Mouse (Mus musculus) midbrain, embryonic 15.5 days (tissue): ENCODE data around the gene Dctn3. TPM values are rescaled to one million over a fixed set of nuclear protein-coding genes. Genes with fewer than 3 reads are reported as not detected.

ENCODE experiments used
- ATAC-seq: fragments of 200-750 bp; cut with Nextera tagmentation; replicated peaks from 2 replicates; pipeline ENCODE4 v1.8.0; 2017; ENCODE audit warnings: moderate TSS enrichment
- H3K27ac ChIP-seq: fragments of 300-500 bp; sonication (generic); 2 replicates; pipeline ENCODE4 v1.5.1; 2015; ENCODE audit warnings: mild to moderate bottlenecking, inconsistent platforms
- H3K27me3 ChIP-seq: fragments of 300-500 bp; sonication (generic); replicated peaks from 2 replicates; pipeline ENCODE4 v1.6.1; 2015; ENCODE audit warnings: inconsistent platforms
- H3K36me3 ChIP-seq: fragments of 300-500 bp; sonication (generic); replicated peaks from 2 replicates; pipeline ENCODE4 v1.6.1; 2015; ENCODE audit warnings: inconsistent platforms
- H3K4me1 ChIP-seq: fragments of 300-500 bp; sonication (generic); 2 replicates; pipeline ENCODE4 v1.6.1; 2015; ENCODE audit warnings: inconsistent platforms
- H3K4me2 ChIP-seq: fragments of 300-500 bp; sonication (generic); 2 replicates; pipeline ENCODE4 v1.6.1; 2015; ENCODE audit warnings: inconsistent platforms, mild to moderate bottlenecking, moderate library complexity
- H3K4me3 ChIP-seq: fragments of 300-500 bp; sonication (generic); 2 replicates; pipeline ENCODE4 v1.5.1; 2015; ENCODE audit warnings: mild to moderate bottlenecking, inconsistent platforms
- H3K9ac ChIP-seq: fragments of 300-500 bp; sonication (generic); 2 replicates; pipeline ENCODE4 v1.6.1; 2015; ENCODE audit warnings: mild to moderate bottlenecking, inconsistent platforms
- H3K9me3 ChIP-seq: fragments of 300-500 bp; sonication (generic); 2 replicates; pipeline ENCODE4 v1.6.1; 2016; ENCODE audit warnings: inconsistent platforms
- WGBS: fragments of 180-500 bp; shearing (Covaris S2); methylation state at CpG from one replicate; pipeline ENCODE4 v1.1.7; 2015; ENCODE audit warnings: mixed read lengths; 5-methylcytosine and 5-hydroxymethylcytosine counted together
- polyA plus RNA-seq: library from polyadenylated mRNA; unstranded; fragments of >200 nt; fragmentation: Nextera tagmentation; extraction: Ambion mirVana; gene quantifications from 2 replicates; pipeline ENCODE4 v1.2.1, GENCODE M21; 2015

Dctn3 gene
- polyA plus RNA-seq, 1 experiment from 2014 or later, result 295 TPM

DNA sequence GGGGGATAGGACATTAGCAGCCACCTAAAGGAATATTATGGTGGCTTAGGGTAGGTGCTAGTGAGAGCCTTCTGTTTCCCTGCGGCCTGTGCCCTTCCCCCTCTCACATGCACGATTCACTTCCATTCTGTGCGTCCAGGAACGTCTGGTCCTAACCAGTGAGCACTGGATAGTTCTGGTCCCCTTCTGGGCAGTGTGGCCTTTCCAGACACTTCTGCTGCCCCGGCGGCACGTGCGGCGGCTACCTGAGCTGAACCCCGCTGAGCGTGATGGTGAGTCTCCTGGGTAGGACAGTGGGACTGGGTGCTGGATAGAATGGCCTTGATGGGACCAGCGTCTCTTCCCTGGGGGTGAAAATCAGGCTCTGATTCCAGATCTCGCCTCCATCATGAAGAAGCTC, 34.4 kb upstream of the Dctn3 start:
- H3K4me1 ChIP-seq, result peaks cover 32% of the 10 kb centered on the region
- 94% methylated on average over 13 of the region's 13 CpGs for WGBS
- H3K9me3 ChIP-seq, result no peaks in the 10 kb centered on the region
- H3K36me3 ChIP-seq, result no peaks in the 10 kb centered on the region
- no peak overlapping the region for H3K9ac ChIP-seq
- H3K27ac ChIP-seq, result no peak overlapping the region
- no peak overlapping the region for H3K4me3 ChIP-seq
- H3K27me3 ChIP-seq, result no peaks in the 10 kb centered on the region
- ATAC-seq, result no peak
- H3K4me2 ChIP-seq, result no peak overlapping the region

DNA sequence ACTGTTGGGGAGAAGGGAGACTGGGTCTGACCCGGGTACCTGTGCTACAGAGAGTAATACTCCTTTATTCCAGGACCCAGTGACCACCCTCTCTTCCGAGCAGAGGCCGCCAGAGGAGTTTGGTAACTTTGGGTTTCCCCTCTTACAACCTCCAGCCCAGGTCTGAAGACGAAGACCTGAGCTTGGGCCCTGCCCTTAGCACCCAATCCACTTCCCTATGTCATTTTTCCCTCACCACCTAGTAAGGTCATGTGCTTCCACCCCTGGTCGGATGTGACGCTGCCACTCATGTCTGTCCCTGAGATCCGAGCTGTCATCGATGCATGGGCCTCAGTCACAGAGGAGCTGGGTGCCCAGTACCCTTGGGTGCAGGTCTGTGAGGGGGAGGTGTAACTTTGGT, 33.5 kb upstream of the Dctn3 start:
- no peaks in the 10 kb centered on the region for H3K36me3 ChIP-seq
- H3K9ac ChIP-seq, result peak overlapping the region; percentile 66
- H3K27ac ChIP-seq, result no peak overlapping the region
- H3K4me3 ChIP-seq, result peak overlapping the region; percentile 59
- WGBS, result 78% methylated on average over 8 of the region's 8 CpGs
- H3K4me1 ChIP-seq, result peaks cover 24% of the 10 kb centered on the region
- no peaks in the 10 kb centered on the region for H3K9me3 ChIP-seq
- peak overlapping the region; percentile 80 for H3K4me2 ChIP-seq
- H3K27me3 ChIP-seq, result peaks cover 3% of the 10 kb centered on the region; the same call in 1 of the 2 replicates
- ATAC-seq, result peak; percentile 4; the same call in 1 of the 2 replicates

DNA sequence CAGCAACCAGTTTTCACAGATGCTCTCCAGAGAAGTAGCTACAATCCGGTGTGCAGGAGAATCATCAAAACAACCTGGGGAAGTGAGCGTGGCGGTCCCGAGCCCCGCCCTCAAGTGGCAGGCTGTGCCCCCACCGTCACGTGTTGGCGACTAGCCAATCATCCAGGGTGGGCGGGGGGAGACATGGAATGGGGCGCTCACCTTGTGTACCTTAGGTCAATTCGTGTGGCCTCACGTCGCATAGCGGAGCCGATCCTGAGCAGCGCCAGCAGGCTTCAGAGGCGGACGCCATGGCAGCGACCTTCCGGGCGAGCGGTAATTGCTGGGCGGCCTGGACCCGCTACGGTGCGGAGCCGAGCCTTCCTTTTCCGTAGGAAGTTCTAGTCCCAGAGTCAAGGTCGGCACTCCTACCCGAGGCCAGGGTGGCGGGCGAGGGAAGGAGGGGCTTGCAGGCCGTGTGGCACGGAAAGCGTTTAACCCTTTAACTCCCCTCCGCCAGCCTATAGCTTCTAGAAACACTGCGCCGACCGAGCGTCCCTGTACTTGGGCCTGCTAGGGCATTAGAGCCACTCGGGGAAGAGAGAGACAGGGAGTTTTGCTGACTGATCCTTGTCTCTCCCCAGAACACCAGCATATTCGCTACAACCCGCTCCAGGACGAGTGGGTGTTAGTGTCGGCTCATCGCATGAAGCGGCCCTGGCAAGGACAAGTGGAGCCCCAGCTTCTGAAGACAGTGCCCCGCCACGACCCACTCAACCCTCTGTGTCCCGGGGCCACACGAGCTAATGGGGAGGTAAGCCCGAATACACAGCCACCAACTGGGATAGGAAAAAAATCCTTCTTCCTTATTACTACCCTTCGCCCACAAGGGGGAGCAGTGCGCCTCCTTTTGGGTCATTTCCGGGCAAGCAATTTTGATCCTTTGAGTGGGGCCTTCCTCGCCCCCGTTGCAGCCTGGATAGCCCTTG, 32.7 kb upstream of the Dctn3 start, which contains the start of gene Sigmar1:
Gene Sigmar1, minus strand, starts transcription at position 820 of the 968 bp plus-strand sequence.
- peaks cover 19% of the 10 kb centered on the region for H3K4me1 ChIP-seq
- peak within 1 kb of the TSS; percentile 80 for H3K4me2 ChIP-seq
- H3K27ac ChIP-seq, result peak within 1 kb of the TSS; percentile 78
- ATAC-seq, result peak; percentile 84
- H3K36me3 ChIP-seq, result no peaks in the 10 kb centered on the region
- peak within 1 kb of the TSS; percentile 66 for H3K9ac ChIP-seq
- under 1% methylated on average over 57 of the region's 57 CpGs for WGBS
- no peaks in the 10 kb centered on the region for H3K9me3 ChIP-seq
- H3K27me3 ChIP-seq, result peaks cover 3% of the 10 kb centered on the region; the same call in 1 of the 2 replicates
- peak within 1 kb of the TSS; percentile 59 for H3K4me3 ChIP-seq

DNA sequence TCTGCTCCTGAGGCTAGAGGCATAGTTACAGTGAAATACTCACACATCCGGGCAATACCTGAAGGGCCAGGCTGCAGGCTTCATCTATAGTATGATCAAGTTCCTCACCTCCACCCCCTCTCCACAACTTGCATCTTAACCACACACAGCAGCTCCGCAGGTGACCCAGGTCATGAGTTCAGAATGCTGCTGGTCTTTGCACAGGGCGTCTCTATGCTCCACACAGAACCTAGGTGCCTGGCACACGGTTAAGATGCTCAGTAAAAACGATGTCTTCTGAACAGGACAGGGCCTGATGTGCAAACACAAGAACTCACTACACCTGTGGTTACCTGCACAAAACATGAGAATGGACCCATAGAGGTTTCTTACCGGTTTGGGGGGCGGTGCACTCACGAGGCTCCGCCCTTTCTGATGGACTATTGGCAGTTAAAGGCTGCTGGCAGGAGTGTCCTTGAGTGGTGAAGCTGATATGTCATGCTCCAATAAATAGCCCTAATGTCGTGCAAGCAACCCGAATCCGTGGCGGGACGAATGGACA, 31.9 kb upstream of the Dctn3 start, which contains the start of gene Galt:
Gene Galt, plus strand, starts transcription at position 432 of the 541 bp plus-strand sequence.
- peaks cover 3% of the 10 kb centered on the region; the same call in 1 of the 2 replicates for H3K27me3 ChIP-seq
- H3K9ac ChIP-seq, result peak within 1 kb of the TSS; percentile 66
- peak within 1 kb of the TSS; percentile 59 for H3K4me3 ChIP-seq
- H3K27ac ChIP-seq, result peak within 1 kb of the TSS; percentile 78
- H3K9me3 ChIP-seq, result no peaks in the 10 kb centered on the region
- ATAC-seq, result peak; percentile 79
- 14% methylated on average over 14 of the region's 14 CpGs for WGBS
- H3K4me1 ChIP-seq, result peaks cover 12% of the 10 kb centered on the region
- H3K36me3 ChIP-seq, result no peaks in the 10 kb centered on the region
- H3K4me2 ChIP-seq, result peak within 1 kb of the TSS; percentile 80

DNA sequence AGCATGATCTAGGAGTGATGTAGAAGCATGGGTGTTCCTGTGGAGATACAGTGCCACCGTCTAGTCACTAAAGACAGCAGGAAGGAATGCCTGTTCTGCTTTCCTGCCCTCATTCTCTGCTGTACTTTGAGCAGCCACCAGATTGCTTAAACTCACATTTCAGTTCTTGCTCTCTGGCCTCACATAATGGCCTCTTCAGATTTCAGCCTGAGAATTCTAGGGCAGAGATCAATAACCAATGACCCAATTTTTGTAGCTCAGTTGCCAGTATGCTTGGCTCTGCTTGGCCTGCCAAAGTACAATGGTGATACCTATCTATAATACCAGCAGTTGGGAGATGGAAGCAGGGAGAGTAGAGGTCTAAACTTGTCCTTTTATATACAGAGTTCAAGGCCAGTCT, 22.1 kb upstream of the Dctn3 start:
- H3K9ac ChIP-seq, result no peak overlapping the region
- H3K27ac ChIP-seq, result no peak overlapping the region
- no peak for ATAC-seq
- no peak overlapping the region for H3K4me3 ChIP-seq
- WGBS, result 81% methylated on average over 1 of the region's 1 CpGs
- no peaks in the 10 kb centered on the region for H3K36me3 ChIP-seq
- H3K27me3 ChIP-seq, result no peaks in the 10 kb centered on the region
- no peak overlapping the region for H3K4me2 ChIP-seq
- H3K9me3 ChIP-seq, result no peaks in the 10 kb centered on the region
- peaks cover 9% of the 10 kb centered on the region for H3K4me1 ChIP-seq

DNA sequence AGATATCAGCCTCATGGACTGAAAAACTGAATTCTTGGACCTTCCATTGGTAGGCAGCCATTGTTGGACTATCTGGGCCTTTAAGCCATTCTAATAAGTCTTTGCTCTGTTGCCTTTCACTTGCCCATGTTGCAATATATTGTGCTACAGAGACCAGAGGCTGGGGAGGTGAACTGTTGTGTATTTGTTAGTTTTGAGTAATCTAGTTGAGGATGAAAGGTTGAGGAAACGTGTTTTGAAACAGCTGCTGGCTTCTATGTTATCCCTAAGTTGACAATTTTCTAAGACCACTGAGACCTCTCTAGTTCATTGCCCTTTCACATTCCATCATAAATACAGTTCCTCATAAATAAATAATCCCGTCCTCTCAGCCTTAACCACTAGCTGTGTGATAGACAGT, 21.2 kb upstream of the Dctn3 start:
- H3K36me3 ChIP-seq, result peaks cover under 1% of the 10 kb centered on the region; the same call in 1 of the 2 replicates
- H3K27me3 ChIP-seq, result no peaks in the 10 kb centered on the region
- no peak overlapping the region for H3K4me3 ChIP-seq
- H3K4me1 ChIP-seq, result peaks cover 18% of the 10 kb centered on the region
- H3K9me3 ChIP-seq, result no peaks in the 10 kb centered on the region
- no peak for ATAC-seq
- H3K9ac ChIP-seq, result no peak overlapping the region
- no peak overlapping the region for H3K27ac ChIP-seq
- WGBS, result 76% methylated on average over 2 of the region's 2 CpGs
- H3K4me2 ChIP-seq, result no peak overlapping the region

DNA sequence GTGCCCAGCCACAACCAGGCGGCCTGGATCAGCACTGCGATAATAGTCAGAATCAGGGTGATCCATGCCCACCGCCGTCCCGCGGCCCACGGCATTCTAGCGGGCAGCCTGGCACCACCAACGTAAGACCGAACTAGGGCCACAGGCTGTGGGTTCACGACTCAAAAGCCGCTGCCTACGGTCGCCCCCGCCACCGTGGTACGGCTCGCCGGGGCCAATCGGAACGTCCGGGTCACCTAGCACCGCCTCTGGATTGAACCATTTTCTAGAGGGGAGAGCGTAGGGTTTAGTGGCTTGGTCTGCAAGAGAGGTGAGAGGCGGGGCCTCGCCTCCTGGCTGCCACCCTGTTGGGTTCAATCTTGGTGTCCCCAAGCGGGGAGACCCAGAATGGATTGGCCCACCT, 18.2 kb upstream of the Dctn3 start:
- Histone ChIP-seq H3K4me3 (peak overlapping the region; percentile 63), H3K36me3 (peaks cover 6% of the 10 kb centered on the region; the same call in 1 of the 2 replicates), H3K27ac (peak overlapping the region; percentile 79), H3K27me3 (no peaks in the 10 kb centered on the region), H3K4me1 (peaks cover 21% of the 10 kb centered on the region), H3K4me2 (peak overlapping the region; percentile 78), H3K9me3 (no peaks in the 10 kb centered on the region), H3K9ac (peak overlapping the region; percentile 60)
- ATAC-seq, result peak; percentile 96
- WGBS, result under 1% methylated on average over 27 of the region's 27 CpGs

DNA sequence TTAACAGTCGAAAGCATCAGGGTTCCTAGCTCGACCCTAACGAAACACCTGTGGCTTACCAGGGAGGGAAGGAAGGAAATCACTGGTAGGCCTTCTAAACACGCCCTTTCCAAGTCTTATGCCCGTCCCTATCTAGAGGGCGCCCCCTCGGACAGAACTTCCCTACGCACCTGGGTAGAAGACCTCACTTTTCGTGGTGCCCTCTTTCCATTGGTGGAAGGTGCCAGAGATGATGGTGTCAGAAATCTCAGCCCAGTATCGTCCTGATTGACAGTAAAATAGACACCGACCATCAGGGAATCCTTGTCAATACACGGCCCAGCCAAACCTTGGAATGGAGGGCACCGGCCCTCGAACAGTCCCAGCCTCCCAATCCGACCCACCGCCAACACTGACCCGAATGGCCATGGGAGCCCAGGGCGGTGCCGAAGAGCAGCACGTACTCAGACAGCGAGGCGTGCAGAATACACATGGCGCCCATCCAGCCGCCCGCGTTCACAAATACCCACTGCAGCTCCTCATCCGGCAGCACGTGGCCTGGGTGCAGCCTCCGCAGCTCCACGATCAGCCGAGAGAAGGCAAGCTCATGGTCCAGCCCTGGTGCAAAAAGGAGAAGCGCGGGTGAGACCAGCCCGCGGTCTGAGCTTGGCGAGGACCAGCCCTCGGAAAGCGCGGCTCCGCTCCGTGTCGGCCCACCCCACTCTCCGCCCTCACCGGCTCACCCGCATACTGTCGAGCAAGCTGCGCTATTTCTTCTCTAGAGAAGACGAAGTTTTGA, 17.6 kb upstream of the Dctn3 start:
- no peaks in the 10 kb centered on the region for H3K27me3 ChIP-seq
- peak overlapping the region; percentile 63 for H3K4me3 ChIP-seq
- peaks cover 6% of the 10 kb centered on the region; the same call in 1 of the 2 replicates for H3K36me3 ChIP-seq
- peak overlapping the region; percentile 60 for H3K9ac ChIP-seq
- peaks cover 21% of the 10 kb centered on the region for H3K4me1 ChIP-seq
- H3K4me2 ChIP-seq, result peak overlapping the region; percentile 78
- peak; percentile 87 for ATAC-seq
- peak overlapping the region; percentile 79 for H3K27ac ChIP-seq
- no peaks in the 10 kb centered on the region for H3K9me3 ChIP-seq
- under 1% methylated on average over 48 of the region's 48 CpGs for WGBS

DNA sequence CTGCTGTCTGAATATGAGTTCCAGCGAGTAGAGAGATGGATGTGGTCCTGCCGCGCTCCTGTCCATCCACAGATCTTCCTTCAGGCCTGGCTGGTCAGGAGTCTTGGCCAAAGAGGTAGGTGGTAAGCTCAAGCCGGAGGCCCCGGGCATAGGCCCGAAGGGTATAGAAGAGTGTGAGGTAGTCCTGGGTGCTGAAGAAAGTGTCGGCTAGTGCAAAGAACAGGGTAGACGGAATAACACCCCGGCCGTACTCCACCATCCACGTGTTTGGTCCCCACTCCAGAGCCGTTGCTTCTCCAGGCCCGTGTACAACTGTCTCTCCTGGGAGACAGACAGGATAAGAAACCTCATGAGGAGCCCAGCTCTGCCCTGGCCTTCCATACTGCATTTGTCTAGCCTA, 16.3 kb upstream of the Dctn3 start:
- no peaks in the 10 kb centered on the region for H3K9me3 ChIP-seq
- peak overlapping the region; percentile 78; the same call in 1 of the 2 replicates for H3K4me2 ChIP-seq

DNA sequence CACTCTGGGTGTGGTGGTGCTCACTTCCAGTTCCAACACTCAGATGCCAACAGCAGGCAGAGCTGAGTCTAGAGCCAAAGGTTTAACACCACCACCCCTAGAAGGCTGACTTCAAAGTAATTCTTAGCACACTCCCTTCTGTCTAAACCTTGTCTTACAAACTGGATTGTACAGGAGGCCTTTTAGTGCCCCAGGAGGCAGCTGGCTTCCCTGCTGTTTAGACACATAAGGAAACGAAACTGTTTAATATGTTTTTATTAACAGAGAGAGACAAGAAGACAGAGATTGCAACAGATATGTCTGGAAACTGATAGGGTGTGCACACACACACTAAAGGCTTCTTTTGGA, 15.3 kb upstream of the Dctn3 start:
- peaks cover 10% of the 10 kb centered on the region for H3K27me3 ChIP-seq
- no peaks in the 10 kb centered on the region for H3K9me3 ChIP-seq
- H3K9ac ChIP-seq, result no peak overlapping the region
- H3K4me1 ChIP-seq, result peaks cover 21% of the 10 kb centered on the region
- H3K36me3 ChIP-seq, result peaks cover 6% of the 10 kb centered on the region; the same call in 1 of the 2 replicates
- H3K4me2 ChIP-seq, result no peak overlapping the region
- no peak overlapping the region for H3K4me3 ChIP-seq
- H3K27ac ChIP-seq, result no peak overlapping the region
- no peak for ATAC-seq
- WGBS, result 62% methylated on average over 1 of the region's 1 CpGs

More for the DNA sequence above, 16.3 kb upstream of the Dctn3 start:
- ATAC-seq, result no peak
- Histone ChIP-seq H3K4me3 (no peak overlapping the region), H3K9ac (no peak overlapping the region), H3K27me3 (peaks cover 5% of the 10 kb centered on the region; the same call in 1 of the 2 replicates), H3K4me1 (peaks cover 21% of the 10 kb centered on the region), H3K36me3 (peaks cover 6% of the 10 kb centered on the region; the same call in 1 of the 2 replicates), H3K27ac (no peak overlapping the region)
- WGBS, result 94% methylated on average over 13 of the region's 13 CpGs

DNA sequence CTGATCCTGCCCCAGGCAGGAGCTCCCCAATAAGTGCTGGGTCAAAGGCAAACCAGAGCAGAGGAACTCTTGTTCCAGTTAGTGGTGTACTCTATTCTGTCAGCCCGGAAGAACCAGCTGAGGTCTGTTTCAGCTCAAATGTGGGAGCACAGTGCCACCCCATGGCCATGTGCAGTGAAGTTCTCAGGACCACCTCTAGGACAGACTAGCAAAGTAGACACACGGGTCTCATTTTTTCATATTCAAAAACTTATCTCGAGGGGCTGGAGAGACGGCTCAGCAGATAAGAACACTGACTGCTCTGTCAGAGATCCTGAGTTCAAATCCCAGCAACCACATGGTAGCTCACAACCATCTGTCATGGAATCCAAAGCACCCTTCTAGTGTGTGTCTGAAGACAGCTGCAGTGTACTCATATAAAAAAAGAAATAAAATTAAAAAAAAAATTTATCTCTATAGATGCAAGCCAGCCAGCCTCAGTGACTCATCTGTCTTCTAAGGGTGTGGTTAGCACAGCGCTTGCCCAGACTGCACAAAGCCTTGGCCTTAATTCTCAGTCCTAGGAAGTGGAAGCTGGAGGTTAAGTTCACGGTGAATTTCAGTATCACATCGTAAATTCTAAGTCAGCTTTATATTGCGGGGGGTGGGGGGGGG, 14.8 kb upstream of the Dctn3 start:
- Histone ChIP-seq H3K27ac (no peak overlapping the region), H3K9ac (no peak overlapping the region), H3K36me3 (peaks cover 6% of the 10 kb centered on the region; the same call in 1 of the 2 replicates), H3K4me2 (no peak overlapping the region), H3K4me3 (no peak overlapping the region), H3K27me3 (peaks cover 15% of the 10 kb centered on the region), H3K9me3 (no peaks in the 10 kb centered on the region), H3K4me1 (peaks cover 21% of the 10 kb centered on the region)
- ATAC-seq, result 0 out of 2 replicates have a peak, but pooled peaks have one; percentile 35
- WGBS, result 44% methylated on average over 8 of the region's 8 CpGs
